Mouse (Mus musculus): ENCODE measurements around the gene Guca2a. TPM values are rescaled to one million over a fixed set of nuclear protein-coding genes. Genes with fewer than 3 reads are reported as not detected.

The Guca2a gene
- polyA plus RNA-seq, 1 experiment = not detected

- no peaks in the 10 kb centered on the region for H3K4me1 ChIP-seq (ENCODE audit: control insufficient read depth, insufficient read depth, low read length)
- no peak overlapping the region for H3K4me3 ChIP-seq (ENCODE audit: insufficient read depth, low read length)
- no peak for TF ChIP-seq POLR2A (IDR thresholded peaks at IDR 0.05; ENCODE audit: low read depth, low read length)
- no peak for TF ChIP-seq CTCF (IDR thresholded peaks at IDR 0.05; ENCODE audit: borderline replicate concordance, insufficient read depth, low read length)
- H3K27ac ChIP-seq (ENCODE audit: insufficient read depth, low read length) = no peak overlapping the region
These were observed 773 bp upstream of the Guca2a start for GRCm38 (mm10) chr4:119636731-119637130.

GRCm38 (mm10) chr4:119637946-119638345, 442 bp downstream of the Guca2a start:
- no peak for TF ChIP-seq POLR2A (IDR thresholded peaks at IDR 0.05; ENCODE audit: low read depth, low read length)
- no peak for TF ChIP-seq CTCF (IDR thresholded peaks at IDR 0.05; ENCODE audit: borderline replicate concordance, insufficient read depth, low read length)
- no peak overlapping the region for H3K4me3 ChIP-seq (ENCODE audit: insufficient read depth, low read length)
- no peaks in the 10 kb centered on the region for H3K4me1 ChIP-seq (ENCODE audit: control insufficient read depth, insufficient read depth, low read length)
- H3K27ac ChIP-seq (ENCODE audit: insufficient read depth, low read length) = no peak overlapping the region

GRCm38 (mm10) chr4:119638656-119639055, 1.2 kb downstream of the Guca2a start:
- TF ChIP-seq POLR2A (IDR thresholded peaks at IDR 0.05; ENCODE audit: low read depth, low read length) (no peak), CTCF (IDR thresholded peaks at IDR 0.05; ENCODE audit: borderline replicate concordance, insufficient read depth, low read length) (no peak)
- H3K4me1 ChIP-seq (ENCODE audit: control insufficient read depth, insufficient read depth, low read length) = no peaks in the 10 kb centered on the region
- H3K27ac ChIP-seq (ENCODE audit: insufficient read depth, low read length) = no peak overlapping the region
- H3K4me3 ChIP-seq (ENCODE audit: insufficient read depth, low read length) = no peak overlapping the region

GRCm38 (mm10) chr4:119642666-119643065, 5.2 kb downstream of the Guca2a start:
- H3K4me3 ChIP-seq (ENCODE audit: insufficient read depth, low read length) = no peak overlapping the region
- H3K27ac ChIP-seq (ENCODE audit: insufficient read depth, low read length) = no peak overlapping the region
- TF ChIP-seq POLR2A (IDR thresholded peaks at IDR 0.05; ENCODE audit: low read depth, low read length) (no peak), CTCF (IDR thresholded peaks at IDR 0.05; ENCODE audit: borderline replicate concordance, insufficient read depth, low read length) (no peak)
- no peaks in the 10 kb centered on the region for H3K4me1 ChIP-seq (ENCODE audit: control insufficient read depth, insufficient read depth, low read length)

- Histone ChIP-seq H3K4me1 (ENCODE audit: control insufficient read depth, insufficient read depth, low read length) (peaks cover under 1% of the 10 kb centered on the region; the same call in 1 of the 2 replicates), H3K4me3 (ENCODE audit: insufficient read depth, low read length) (no peak overlapping the region), H3K27ac (ENCODE audit: insufficient read depth, low read length) (no peak overlapping the region)
- no peak for TF ChIP-seq CTCF (IDR thresholded peaks at IDR 0.05; ENCODE audit: borderline replicate concordance, insufficient read depth, low read length)
- no peak for TF ChIP-seq POLR2A (IDR thresholded peaks at IDR 0.05; ENCODE audit: low read depth, low read length)
These were observed 19.5 kb downstream of the Guca2a start for GRCm38 (mm10) chr4:119657011-119657410.

GRCm38 (mm10) chr4:119658246-119658645, 20.7 kb downstream of the Guca2a start:
- TF ChIP-seq CTCF (IDR thresholded peaks at IDR 0.05; ENCODE audit: borderline replicate concordance, insufficient read depth, low read length) (no peak), POLR2A (IDR thresholded peaks at IDR 0.05; ENCODE audit: low read depth, low read length) (no peak)
- H3K4me3 ChIP-seq (ENCODE audit: insufficient read depth, low read length) = no peak overlapping the region

GRCm38 (mm10) chr4:119658731-119659130, 21.2 kb downstream of the Guca2a start, which contains the start of gene Guca2b:
TSS of gene Guca2b (minus strand) at chr4:119658954.
- no peak for TF ChIP-seq POLR2A (IDR thresholded peaks at IDR 0.05; ENCODE audit: low read depth, low read length)
- TF ChIP-seq CTCF (IDR thresholded peaks at IDR 0.05; ENCODE audit: borderline replicate concordance, insufficient read depth, low read length) = no peak
- no peak within 1 kb of the TSS for H3K4me3 ChIP-seq (ENCODE audit: insufficient read depth, low read length)
- no peak within 1 kb of the TSS for H3K27ac ChIP-seq (ENCODE audit: insufficient read depth, low read length)
- peaks cover 12% of the 10 kb centered on the region for H3K4me1 ChIP-seq (ENCODE audit: control insufficient read depth, insufficient read depth, low read length)

More at GRCm38 (mm10) chr4:119658246-119658645, 20.7 kb downstream of the Guca2a start:
- Histone ChIP-seq H3K4me1 (ENCODE audit: control insufficient read depth, insufficient read depth, low read length) (peaks cover 10% of the 10 kb centered on the region), H3K27ac (ENCODE audit: insufficient read depth, low read length) (no peak overlapping the region)

- peaks cover 12% of the 10 kb centered on the region for H3K4me1 ChIP-seq (ENCODE audit: control insufficient read depth, insufficient read depth, low read length)
These were observed 22.5 kb downstream of the Guca2a start for GRCm38 (mm10) chr4:119660007-119660406.

GRCm38 (mm10) chr4:119662151-119662550, 24.6 kb downstream of the Guca2a start:
- no peak overlapping the region for H3K27ac ChIP-seq (ENCODE audit: insufficient read depth, low read length)
- TF ChIP-seq POLR2A (IDR thresholded peaks at IDR 0.05; ENCODE audit: low read depth, low read length) (no peak), CTCF (IDR thresholded peaks at IDR 0.05; ENCODE audit: borderline replicate concordance, insufficient read depth, low read length) (no peak)
- H3K4me1 ChIP-seq (ENCODE audit: control insufficient read depth, insufficient read depth, low read length) = peaks cover 12% of the 10 kb centered on the region
- H3K4me3 ChIP-seq (ENCODE audit: insufficient read depth, low read length) = no peak overlapping the region

More at GRCm38 (mm10) chr4:119660007-119660406, 22.5 kb downstream of the Guca2a start:
- Histone ChIP-seq H3K27ac (ENCODE audit: insufficient read depth, low read length) (no peak overlapping the region), H3K4me3 (ENCODE audit: insufficient read depth, low read length) (no peak overlapping the region)
- no peak for TF ChIP-seq CTCF (IDR thresholded peaks at IDR 0.05; ENCODE audit: borderline replicate concordance, insufficient read depth, low read length)
- no peak for TF ChIP-seq POLR2A (IDR thresholded peaks at IDR 0.05; ENCODE audit: low read depth, low read length)

GRCm38 (mm10) chr4:119662976-119663375, 25.5 kb downstream of the Guca2a start:
- peaks cover 12% of the 10 kb centered on the region for H3K4me1 ChIP-seq (ENCODE audit: control insufficient read depth, insufficient read depth, low read length)
- H3K27ac ChIP-seq (ENCODE audit: insufficient read depth, low read length) = no peak overlapping the region
- TF ChIP-seq CTCF (IDR thresholded peaks at IDR 0.05; ENCODE audit: borderline replicate concordance, insufficient read depth, low read length) (no peak), POLR2A (IDR thresholded peaks at IDR 0.05; ENCODE audit: low read depth, low read length) (no peak)
- no peak overlapping the region for H3K4me3 ChIP-seq (ENCODE audit: insufficient read depth, low read length)
